Mouse (Mus musculus) heart, postnatal 0 days (tissue): Measurements from ENCODE around the gene Pcnx2. TPM values are rescaled to one million over a fixed set of nuclear protein-coding genes. Genes with fewer than 3 reads are reported as not detected.

Source experiments
- ATAC-seq: fragments of 200-750 bp; cut with Nextera tagmentation; 2 replicates; pipeline ENCODE4 v1.8.0; 2017; ENCODE audit warnings: low read depth, moderate number of reproducible peaks, moderate library complexity; ENCODE audit not compliant: insufficient read depth
- DNase-seq: peaks from one replicate; pipeline ENCODE4 v3.0.0-alpha.2; 2016; ENCODE audit warnings: low spot score
- H3K27ac ChIP-seq: fragments of 300-500 bp; sonication (generic); 2 replicates; pipeline ENCODE4 v1.5.1; 2014; ENCODE audit warnings: low read depth, mild to moderate bottlenecking
- H3K27me3 ChIP-seq: fragments of 300-500 bp; sonication (generic); 2 replicates; pipeline ENCODE4 v1.6.1; 2014; ENCODE audit warnings: low read length, mixed read lengths; ENCODE audit not compliant: control insufficient read depth, insufficient read depth
- H3K36me3 ChIP-seq: fragments of 300-500 bp; sonication (generic); replicated peaks from 2 replicates; pipeline ENCODE4 v1.6.1; 2014; ENCODE audit warnings: low read length, mixed read lengths; ENCODE audit not compliant: control insufficient read depth, insufficient read depth
- H3K4me1 ChIP-seq: fragments of 300-500 bp; sonication (generic); 2 replicates; pipeline ENCODE4 v1.6.1; 2014; ENCODE audit warnings: antibody characterized with exemption; ENCODE audit not compliant: control insufficient read depth, insufficient read depth
- H3K4me2 ChIP-seq: fragments of 300-500 bp; sonication (generic); 2 replicates; pipeline ENCODE4 v1.6.1; 2014; ENCODE audit warnings: low read depth, mild to moderate bottlenecking, low read length, moderate library complexity
- H3K4me3 ChIP-seq: fragments of 300-500 bp; sonication (generic); 2 replicates; pipeline ENCODE4 v1.5.1; 2014; ENCODE audit warnings: low read depth, low read length
- H3K9ac ChIP-seq: fragments of 300-500 bp; sonication (generic); replicated peaks from 2 replicates; pipeline ENCODE4 v1.6.1; 2014; ENCODE audit warnings: low read depth, low read length, mixed read lengths
- H3K9me3 ChIP-seq: fragments of 300-500 bp; sonication (generic); replicated peaks from 2 replicates; pipeline ENCODE4 v1.6.1; 2016; ENCODE audit warnings: low read length; ENCODE audit not compliant: control insufficient read depth
- CTCF ChIP-seq: IDR thresholded peaks from 2 replicates; pipeline ENCODE4 v1.5.1; 2016; ENCODE audit warnings: antibody characterized with exemption, control low read depth, low read depth
- EP300 ChIP-seq: IDR thresholded peaks from 2 replicates; pipeline ENCODE4 v1.6.1; 2016; ENCODE audit warnings: antibody characterized with exemption, low read depth
- WGBS: fragments of 180-500 bp; shearing (Covaris S2); extraction: QIAGEN DNeasy Blood & Tissue Kit; methylation state at CpG from one replicate; pipeline ENCODE4 v1.1.7; 2014; 5-methylcytosine and 5-hydroxymethylcytosine counted together
- polyA plus RNA-seq: library from polyadenylated mRNA; unstranded; fragments of >200 nt; fragmentation: Nextera tagmentation; extraction: Ambion mirVana; gene quantifications from 2 replicates; pipeline ENCODE4 v1.2.1, GENCODE M21; 2015
- total RNA-seq: library from RNA; depleted of rRNA; stranded (reverse); fragments of >200 nt; gene quantifications from 2 replicates; pipeline ENCODE4 v1.2.3, GENCODE M21; 2014; ENCODE audit warnings: low replicate concordance

Pcnx2 gene
- total and polyA plus RNA-seq, 2 experiments from 2014 or later = 0.04 to 0.16 TPM

- Histone ChIP-seq H3K4me1 (no peaks in the 10 kb centered on the region), H3K4me2 (no peak overlapping the region), H3K9ac (no peak overlapping the region), H3K27ac (no peak overlapping the region), H3K36me3 (no peaks in the 10 kb centered on the region), H3K4me3 (no peak overlapping the region), H3K9me3 (no peaks in the 10 kb centered on the region), H3K27me3 (peaks cover 22% of the 10 kb centered on the region)
- WGBS = 58% methylated on average over 11 of the region's 11 CpGs
- TF ChIP-seq CTCF = no peak
- ATAC-seq (no peak), DNase-seq (no peak)
These were observed 729 bp downstream of the Pcnx2 start for GRCm38 (mm10) chr8:125897388-125897787.

- Histone ChIP-seq H3K27me3 (no peaks in the 10 kb centered on the region), H3K4me1 (no peaks in the 10 kb centered on the region), H3K36me3 (no peaks in the 10 kb centered on the region), H3K9me3 (no peaks in the 10 kb centered on the region), H3K4me3 (no peak overlapping the region), H3K27ac (no peak overlapping the region), H3K9ac (no peak overlapping the region), H3K4me2 (no peak overlapping the region)
- 50% methylated on average over 3 of the region's 3 CpGs for WGBS
- DNase-seq = no peak
- TF ChIP-seq CTCF (no peak), EP300 (no peak)
- no peak for ATAC-seq
These were observed 8.2 kb downstream of the Pcnx2 start for GRCm38 (mm10) chr8:125889920-125890319.

- Histone ChIP-seq H3K4me2 (no peak overlapping the region), H3K4me1 (0 out of 2 replicates have a peak, but pooled peaks cover 3% of the 10 kb centered on the region), H3K36me3 (no peaks in the 10 kb centered on the region), H3K27ac (no peak overlapping the region), H3K9ac (no peak overlapping the region), H3K9me3 (no peaks in the 10 kb centered on the region), H3K27me3 (no peaks in the 10 kb centered on the region), H3K4me3 (no peak overlapping the region)
- ATAC-seq (no peak), DNase-seq (no peak)
- WGBS = 61% methylated on average over 9 of the region's 9 CpGs
- TF ChIP-seq CTCF (no peak), EP300 (no peak)
These were observed 10.6 kb downstream of the Pcnx2 start for GRCm38 (mm10) chr8:125887549-125887948.

- Histone ChIP-seq H3K4me3 (no peak overlapping the region), H3K27ac (peak overlapping the region; percentile 48), H3K9me3 (no peaks in the 10 kb centered on the region), H3K9ac (no peak overlapping the region), H3K36me3 (no peaks in the 10 kb centered on the region), H3K4me2 (no peak overlapping the region), H3K4me1 (peaks cover 6% of the 10 kb centered on the region; the same call in 1 of the 2 replicates), H3K27me3 (no peaks in the 10 kb centered on the region)
- ATAC-seq = peak; percentile 81
- TF ChIP-seq EP300 (no peak), CTCF (no peak)
- 23% methylated on average over 4 of the region's 4 CpGs for WGBS
- DNase-seq = peak; percentile 61
These were observed 17.7 kb downstream of the Pcnx2 start for GRCm38 (mm10) chr8:125880447-125880846.

DNA sequence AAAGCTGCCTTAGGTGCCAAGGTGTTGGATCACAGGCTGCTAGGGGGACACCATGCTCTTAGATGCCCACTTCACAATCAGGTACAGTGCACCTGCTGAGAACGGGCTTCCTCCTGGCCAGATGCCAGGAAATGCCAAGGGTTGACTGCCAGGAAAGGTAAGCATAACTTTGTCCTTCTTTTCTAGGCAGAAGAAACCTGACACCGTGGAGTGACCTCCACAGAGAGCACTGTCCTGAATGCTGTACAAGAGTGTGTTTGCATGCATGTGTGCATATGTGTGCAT lies 24.9 kb downstream of the Pcnx2 start:
- 55% methylated on average over 2 of the region's 2 CpGs for WGBS
- Histone ChIP-seq H3K36me3 (no peaks in the 10 kb centered on the region), H3K9ac (no peak overlapping the region), H3K4me1 (peaks cover 10% of the 10 kb centered on the region), H3K4me2 (no peak overlapping the region), H3K4me3 (no peak overlapping the region), H3K27ac (no peak overlapping the region), H3K27me3 (0 out of 2 replicates have a peak, but pooled peaks cover 4% of the 10 kb centered on the region), H3K9me3 (no peaks in the 10 kb centered on the region)
- TF ChIP-seq EP300 = no peak
- TF ChIP-seq CTCF = no peak
- no peak for ATAC-seq
- DNase-seq = no peak

- Histone ChIP-seq H3K4me2 (no peak overlapping the region), H3K36me3 (no peaks in the 10 kb centered on the region), H3K4me3 (no peak overlapping the region), H3K9ac (no peak overlapping the region), H3K27ac (peak overlapping the region; percentile 49; the same call in 1 of the 2 replicates), H3K27me3 (0 out of 2 replicates have a peak, but pooled peaks cover 4% of the 10 kb centered on the region), H3K9me3 (no peaks in the 10 kb centered on the region), H3K4me1 (peaks cover 10% of the 10 kb centered on the region)
- WGBS = 44% methylated on average over 9 of the region's 9 CpGs
- DNase-seq (no peak), ATAC-seq (no peak)
- TF ChIP-seq EP300 = no peak
- no peak for TF ChIP-seq CTCF
These were observed 25.4 kb downstream of the Pcnx2 start for GRCm38 (mm10) chr8:125872501-125873249.
